Mouse (Mus musculus) MEL (cell line): ENCODE measurements at regions not wholly inside any gene's neighbourhood (a gene's known extent, or its start where the extent isn't known, plus 50 kb on each side); places are given as distances from the start of the nearest gene placed in this dataset.

ENCODE experiments used
- DNase-seq: peaks from one replicate; pipeline ENCODE4 v3.0.0; 2011; ENCODE audit warnings: low read depth, low spot score
- H3K27ac ChIP-seq: 2 replicates; pipeline ENCODE4 v1.5.1; 2012; ENCODE audit warnings: low read depth, mild to moderate bottlenecking, control low read depth, low read length, moderate library complexity; ENCODE audit not compliant: control insufficient read depth
- H3K27me3 ChIP-seq, 2 experiments: fragments of 150-350 bp in 1 of 2; sonication (generic) in 1 of 2; 2 replicates each; pipeline ENCODE4 v1.6.1; 2012; ENCODE audit warnings: low read length in 2 of 2, mild to moderate bottlenecking in 2 of 2, improper control_type of control experiment in 1 of 2, moderate library complexity in 1 of 2; ENCODE audit not compliant: insufficient read depth in 2 of 2, control insufficient read depth in 1 of 2
- H3K36me3 ChIP-seq, 2 experiments: 2 replicates each; pipeline ENCODE4 v1.6.1; 2012 to 2014; ENCODE audit warnings: low read length in 2 of 2, improper control_type of control experiment in 1 of 2, inconsistent platforms in 1 of 2, mild to moderate bottlenecking in 1 of 2; ENCODE audit not compliant: insufficient read depth in 2 of 2, control insufficient read depth in 1 of 2
- H3K4me1 ChIP-seq, 2 experiments: fragments of 150-350 bp in 1 of 2; sonication (generic) in 1 of 2; 2 replicates each; pipeline ENCODE4 v1.6.1; 2012; ENCODE audit warnings: low read length in 2 of 2, improper control_type of control experiment in 1 of 2, mild to moderate bottlenecking in 1 of 2; ENCODE audit not compliant: insufficient read depth in 2 of 2, control insufficient read depth in 1 of 2
- H3K4me3 ChIP-seq, 2 experiments: fragments of 150-350 bp in 1 of 2; sonication (generic) in 1 of 2; 2 replicates each; pipeline ENCODE4 v1.5.1; 2012; ENCODE audit warnings: low read depth in 2 of 2, low read length in 2 of 2, mild to moderate bottlenecking in 2 of 2, moderate library complexity in 2 of 2, control low read depth in 1 of 2, improper control_type of control experiment in 1 of 2; ENCODE audit not compliant: control insufficient read depth in 1 of 2, insufficient read depth in 1 of 2
- H3K79me2 ChIP-seq: 2 replicates; pipeline ENCODE4 v1.6.1; 2012; ENCODE audit warnings: mild to moderate bottlenecking, low read length, moderate library complexity; ENCODE audit not compliant: control insufficient read depth, poor library complexity, insufficient read depth
- H3K9ac ChIP-seq: 2 replicates; pipeline ENCODE4 v1.6.1; 2012; ENCODE audit warnings: low read depth, mild to moderate bottlenecking, control low read depth, low read length, moderate library complexity; ENCODE audit not compliant: control insufficient read depth, poor library complexity, severe bottlenecking
- H3K9me3 ChIP-seq: fragments of 150-350 bp; sonication (generic); replicated peaks from 2 replicates; pipeline ENCODE4 v1.6.1; 2012; ENCODE audit warnings: mild to moderate bottlenecking, low read length, improper control_type of control experiment, moderate library complexity; ENCODE audit not compliant: insufficient read depth
- CTCF ChIP-seq, 3 experiments: IDR thresholded peaks in 2 of 3; conservative IDR thresholded peaks in 1 of 3; 2 replicates each; pipeline ENCODE4 v1.5.1; 2011 to 2012; ENCODE audit warnings: low read length in 3 of 3, low read depth in 2 of 3, mild to moderate bottlenecking in 2 of 3, improper control_type of control experiment in 1 of 3, inconsistent platforms in 1 of 3, mixed read lengths in 1 of 3, moderate library complexity in 1 of 3; ENCODE audit not compliant: control insufficient read depth in 1 of 3, insufficient read depth in 1 of 3, poor library complexity in 1 of 3, severe bottlenecking in 1 of 3
- E2F4 ChIP-seq: IDR thresholded peaks from 2 replicates; pipeline ENCODE4 v1.6.1; 2011; ENCODE audit warnings: low read depth, low read length, improper control_type of control experiment, borderline replicate concordance
- ELF1 ChIP-seq: IDR thresholded peaks from 2 replicates; pipeline ENCODE4 v1.6.1; 2014; ENCODE audit warnings: low read depth, mild to moderate bottlenecking, inconsistent platforms, low read length, improper control_type of control experiment, moderate library complexity
- EP300 ChIP-seq, 2 experiments: IDR thresholded peaks; 2 replicates each; pipeline ENCODE4 v1.6.1; 2011; ENCODE audit warnings: improper control_type of control experiment in 2 of 2, low read length in 2 of 2, low read depth in 1 of 2, mild to moderate bottlenecking in 1 of 2
- GABPA ChIP-seq: IDR thresholded peaks from 2 replicates; pipeline ENCODE4 v1.6.1; 2012; ENCODE audit warnings: low read depth, mild to moderate bottlenecking, inconsistent platforms, low read length, improper control_type of control experiment, moderate library complexity
- GATA1 ChIP-seq: IDR thresholded peaks from 2 replicates; pipeline ENCODE4 v1.6.1; 2011; ENCODE audit warnings: low read depth, low read length, improper control_type of control experiment
- HCFC1 ChIP-seq: IDR thresholded peaks from 2 replicates; pipeline ENCODE4 v1.6.1; 2012; ENCODE audit warnings: low read depth, mild to moderate bottlenecking, inconsistent platforms, low read length, improper control_type of control experiment, moderate library complexity
- MAFK ChIP-seq: IDR thresholded peaks from 2 replicates; pipeline ENCODE4 v1.6.1; 2011; ENCODE audit warnings: low read depth, mild to moderate bottlenecking, low read length, improper control_type of control experiment, borderline replicate concordance
- MAZ ChIP-seq: IDR thresholded peaks from 2 replicates; pipeline ENCODE4 v1.6.1; 2012; ENCODE audit warnings: low read depth, mild to moderate bottlenecking, inconsistent platforms, low read length, improper control_type of control experiment
- MEF2A ChIP-seq: IDR thresholded peaks from 2 replicates; pipeline ENCODE4 v1.6.1; 2014; ENCODE audit warnings: low read depth, mild to moderate bottlenecking, inconsistent platforms, low read length, improper control_type of control experiment; ENCODE audit not compliant: poor library complexity, insufficient replicate concordance, severe bottlenecking; ENCODE audit errors: extremely low read depth
- MXI1 ChIP-seq: IDR thresholded peaks from 2 replicates; pipeline ENCODE4 v1.6.1; 2011; ENCODE audit warnings: mild to moderate bottlenecking, low read depth, low read length, improper control_type of control experiment
- MYB ChIP-seq: IDR thresholded peaks from 2 replicates; pipeline ENCODE4 v1.6.1; 2011; ENCODE audit warnings: mild to moderate bottlenecking, low read depth, low read length, improper control_type of control experiment
- NELFE ChIP-seq: IDR thresholded peaks from 2 replicates; pipeline ENCODE4 v1.6.1; 2011; ENCODE audit warnings: low read depth, low read length, improper control_type of control experiment
- NRF1 ChIP-seq: IDR thresholded peaks from 2 replicates; pipeline ENCODE4 v1.6.1; 2014; ENCODE audit warnings: low read depth, mild to moderate bottlenecking, inconsistent platforms, low read length, improper control_type of control experiment, moderate library complexity; ENCODE audit not compliant: poor library complexity, insufficient read depth, severe bottlenecking
- POLR2AphosphoS5 ChIP-seq: IDR thresholded peaks from 2 replicates; pipeline ENCODE4 v1.6.1; 2012; ENCODE audit warnings: low read depth, borderline replicate concordance, mild to moderate bottlenecking, inconsistent platforms, low read length, moderate library complexity, mixed read lengths
- RAD21 ChIP-seq: IDR thresholded peaks from 2 replicates; pipeline ENCODE4 v1.6.1; 2011; ENCODE audit warnings: mild to moderate bottlenecking, low read depth, low read length, improper control_type of control experiment
- RCOR1 ChIP-seq: IDR thresholded peaks from 2 replicates; pipeline ENCODE4 v1.6.1; 2012; ENCODE audit warnings: low read depth, mild to moderate bottlenecking, inconsistent platforms, low read length, improper control_type of control experiment
- SIN3A ChIP-seq: IDR thresholded peaks from 2 replicates; pipeline ENCODE4 v1.6.1; 2012; ENCODE audit warnings: low read length, improper control_type of control experiment, inconsistent platforms
- TAL1 ChIP-seq: IDR thresholded peaks from 2 replicates; pipeline ENCODE4 v1.6.1; 2012; ENCODE audit warnings: mild to moderate bottlenecking, inconsistent platforms, low read length, moderate library complexity, mixed read lengths
- UBTF ChIP-seq: IDR thresholded peaks from 2 replicates; pipeline ENCODE4 v1.6.1; 2012; ENCODE audit warnings: low read depth, mild to moderate bottlenecking, inconsistent platforms, low read length, improper control_type of control experiment, moderate library complexity, borderline replicate concordance; ENCODE audit not compliant: insufficient read depth
- USF1 ChIP-seq: IDR thresholded peaks from 2 replicates; pipeline ENCODE4 v1.6.1; 2014; ENCODE audit warnings: low read depth, mild to moderate bottlenecking, inconsistent platforms, low read length, improper control_type of control experiment, moderate library complexity
- USF2 ChIP-seq, 2 experiments: IDR thresholded peaks; 2 replicates each; pipeline ENCODE4 v1.6.1; 2011 to 2012; ENCODE audit warnings: improper control_type of control experiment in 2 of 2, low read length in 2 of 2, borderline replicate concordance in 1 of 2, inconsistent platforms in 1 of 2, low read depth in 1 of 2, mild to moderate bottlenecking in 1 of 2; ENCODE audit not compliant: insufficient read depth in 1 of 2
- ZKSCAN1 ChIP-seq: IDR thresholded peaks from 2 replicates; pipeline ENCODE4 v1.6.1; 2012; ENCODE audit warnings: low read depth, mild to moderate bottlenecking, inconsistent platforms, low read length, improper control_type of control experiment, moderate library complexity
- ZMIZ1 ChIP-seq: IDR thresholded peaks from 2 replicates; pipeline ENCODE4 v1.6.1; 2012; ENCODE audit warnings: low read depth, mild to moderate bottlenecking, inconsistent platforms, low read length, improper control_type of control experiment, moderate library complexity
- ZNF384 ChIP-seq: IDR thresholded peaks from 2 replicates; pipeline ENCODE4 v1.6.1; 2012; ENCODE audit warnings: low read depth, mild to moderate bottlenecking, inconsistent platforms, low read length, improper control_type of control experiment

DNA sequence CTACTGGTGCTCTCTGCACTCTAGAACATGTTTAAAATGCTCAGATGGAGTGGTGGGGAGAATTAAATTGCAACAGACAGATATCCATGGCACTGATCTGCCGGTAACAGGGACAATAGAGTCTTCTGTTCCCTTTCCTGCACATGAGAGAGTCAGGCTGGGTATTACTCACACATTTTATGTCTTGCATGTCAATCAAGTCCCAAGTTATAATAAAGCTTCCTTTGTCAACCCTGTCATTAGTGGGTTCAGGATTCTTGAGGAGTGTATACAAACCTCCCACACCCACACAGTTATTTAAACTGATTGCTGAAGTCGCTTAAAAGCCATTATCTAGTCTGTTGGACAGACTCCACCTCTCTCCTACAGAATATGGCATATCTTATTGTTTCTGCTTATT lies 220.7 kb upstream of the Zfp703 start:
- no peak for DNase-seq
- Histone ChIP-seq H3K79me2 (no peaks in the 10 kb centered on the region), H3K27ac (no peak overlapping the region), H3K4me1 (no peaks in the 10 kb centered on the region), H3K27me3 (no peaks in the 10 kb centered on the region), H3K9ac (no peak overlapping the region), H3K4me3 (no peak overlapping the region), H3K9me3 (no peaks in the 10 kb centered on the region), H3K36me3 (no peaks in the 10 kb centered on the region)
- TF ChIP-seq RAD21 = no peak
- no peak for TF ChIP-seq TAL1
- TF ChIP-seq USF1 = no peak
- TF ChIP-seq HCFC1 = no peak
- no peak for TF ChIP-seq CTCF (IDR thresholded peaks at IDR 0.05 in 2 of 3, conservative IDR thresholded peaks at IDR 0.05 in 1 of 3; ENCODE audit: control insufficient read depth in 1 of 3, insufficient read depth in 1 of 3, low read depth in 2 of 3, low read length in 3 of 3, poor library complexity in 1 of 3, severe bottlenecking in 1 of 3)
- no peak for TF ChIP-seq E2F4
- no peak for TF ChIP-seq MAZ
- TF ChIP-seq SIN3A = no peak
- TF ChIP-seq ZKSCAN1 = no peak
- TF ChIP-seq MAFK = no peak
- no peak for TF ChIP-seq ZMIZ1
- no peak for TF ChIP-seq EP300 (IDR thresholded peaks at IDR 0.05; ENCODE audit: low read depth in 1 of 2, low read length in 2 of 2)
- TF ChIP-seq GATA1 = no peak
- TF ChIP-seq NRF1 = no peak
- TF ChIP-seq MYB = no peak

DNA sequence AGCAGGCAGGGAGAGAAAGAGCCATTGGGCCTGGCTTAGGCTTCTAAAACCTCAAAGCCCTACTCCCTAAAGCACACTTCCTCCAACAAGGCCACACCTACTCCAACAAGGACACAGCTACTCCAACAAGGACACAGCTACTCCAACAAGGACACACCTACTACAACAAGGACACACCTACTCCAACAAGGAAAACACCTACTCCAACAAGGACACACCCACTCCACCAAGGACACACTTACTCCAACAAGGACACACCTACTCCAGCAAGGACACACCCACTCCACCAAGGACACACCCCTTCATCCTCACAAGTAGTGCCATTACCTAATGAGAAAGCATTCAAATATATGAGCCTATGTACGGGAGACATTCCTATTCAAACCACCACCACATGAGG lies 216.4 kb upstream of the Zfp703 start:
- no peaks in the 10 kb centered on the region for H3K9me3 ChIP-seq
- H3K4me1 ChIP-seq = no peaks in the 10 kb centered on the region
- H3K79me2 ChIP-seq = no peaks in the 10 kb centered on the region
- H3K36me3 ChIP-seq = no peaks in the 10 kb centered on the region
- DNase-seq = no peak
- no peaks in the 10 kb centered on the region for H3K27me3 ChIP-seq
- TF ChIP-seq EP300 (IDR thresholded peaks at IDR 0.05; ENCODE audit: low read depth in 1 of 2, low read length in 2 of 2) = no peak
- no peak for TF ChIP-seq USF2 (IDR thresholded peaks at IDR 0.05; ENCODE audit: borderline replicate concordance in 1 of 2, insufficient read depth in 1 of 2, low read depth in 1 of 2, low read length in 2 of 2)
- no peak for TF ChIP-seq NRF1
- no peak for TF ChIP-seq GATA1
- no peak for TF ChIP-seq MEF2A
- TF ChIP-seq POLR2AphosphoS5 = no peak
- no peak for TF ChIP-seq GABPA
- no peak for TF ChIP-seq CTCF (IDR thresholded peaks at IDR 0.05 in 2 of 3, conservative IDR thresholded peaks at IDR 0.05 in 1 of 3; ENCODE audit: control insufficient read depth in 1 of 3, insufficient read depth in 1 of 3, low read depth in 2 of 3, low read length in 3 of 3, poor library complexity in 1 of 3, severe bottlenecking in 1 of 3)
- TF ChIP-seq NELFE = no peak
- TF ChIP-seq ELF1 = no peak
- no peak for TF ChIP-seq UBTF
- TF ChIP-seq HCFC1 = no peak
- TF ChIP-seq RCOR1 = no peak
- no peak for TF ChIP-seq RAD21
- no peak for TF ChIP-seq ZNF384
- no peak for TF ChIP-seq MXI1
- no peak for TF ChIP-seq MYB
- H3K4me3 ChIP-seq = no peak overlapping the region
- no peak overlapping the region for H3K27ac ChIP-seq
- H3K9ac ChIP-seq = no peak overlapping the region
